Mouse (Mus musculus): ENCODE results near the gene Garem2.

- TF ChIP-seq POLR2A (IDR thresholded peaks at IDR 0.05; ENCODE audit: borderline replicate concordance, extremely low read depth, low read depth, low read length) (no peak), CTCF (IDR thresholded peaks at IDR 0.05; ENCODE audit: insufficient read depth, low read length) (no peak)
These were observed 49.1 kb downstream of the Garem2 start for GRCm38 (mm10) chr5:30154013-30154412.
